Mouse (Mus musculus) bone marrow macrophage, adult 2 months (primary cell): Measurements from ENCODE around the gene Guca1b. TPM values are rescaled to one million over a fixed set of nuclear protein-coding genes. Genes with fewer than 3 reads are reported as not detected.
"Not testable (repeated sequence)": the region's sequence is repeated elsewhere in the genome, so short reads cannot be mapped to it uniquely, and the experiment has no call there.

Experiments
- H3K27ac ChIP-seq: 2 replicates; pipeline ENCODE4 v1.5.1; 2012; ENCODE audit warnings: low read depth, low read length; ENCODE audit not compliant: insufficient read depth
- H3K4me1 ChIP-seq: 2 replicates; pipeline ENCODE4 v1.6.1; 2012; ENCODE audit warnings: low read length; ENCODE audit not compliant: control insufficient read depth, insufficient read depth
- H3K4me3 ChIP-seq: 2 replicates; pipeline ENCODE4 v1.5.1; 2012; ENCODE audit warnings: mild to moderate bottlenecking, low read length, moderate library complexity; ENCODE audit not compliant: insufficient read depth
- CTCF ChIP-seq: IDR thresholded peaks from 2 replicates; pipeline ENCODE4 v1.5.1; 2012; ENCODE audit warnings: low read depth, mild to moderate bottlenecking, low read length, moderate library complexity
- POLR2A ChIP-seq: IDR thresholded peaks from 2 replicates; pipeline ENCODE4 v1.6.1; 2012; ENCODE audit warnings: mild to moderate bottlenecking, low read depth, low read length, borderline replicate concordance
- polyA plus RNA-seq: library from polyadenylated mRNA; stranded (reverse); fragments of >200 nt; gene quantifications from 2 replicates; pipeline ENCODE4 v1.2.4, GENCODE M21; 2012; ENCODE audit not compliant: missing spikeins, insufficient read depth, insufficient read length

The Guca1b gene
- polyA plus RNA-seq, 1 experiment, result 0.99 TPM

DNA sequence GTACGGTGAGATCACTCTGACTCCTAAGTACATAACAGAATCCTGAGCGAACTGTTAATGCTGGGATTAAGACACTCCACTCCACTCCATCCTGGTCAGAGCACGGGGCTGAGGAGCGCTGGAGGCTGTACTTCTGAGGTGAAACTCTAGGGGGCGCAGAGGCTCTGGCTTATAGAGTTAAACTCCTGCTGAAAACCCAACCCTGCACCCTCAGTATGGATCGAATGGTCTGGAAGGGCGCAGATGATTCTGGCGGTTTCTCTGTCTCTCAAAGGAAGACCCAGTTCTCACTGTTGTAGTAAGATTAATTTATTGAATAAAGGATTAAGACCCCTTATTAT is 23.3 kb downstream of the Guca1b start:
- no peaks in the 10 kb centered on the region for H3K4me1 ChIP-seq
- no peak overlapping the region for H3K27ac ChIP-seq
- H3K4me3 ChIP-seq, result no peak overlapping the region
- TF ChIP-seq POLR2A (no peak), CTCF (peak; percentile 49)

DNA sequence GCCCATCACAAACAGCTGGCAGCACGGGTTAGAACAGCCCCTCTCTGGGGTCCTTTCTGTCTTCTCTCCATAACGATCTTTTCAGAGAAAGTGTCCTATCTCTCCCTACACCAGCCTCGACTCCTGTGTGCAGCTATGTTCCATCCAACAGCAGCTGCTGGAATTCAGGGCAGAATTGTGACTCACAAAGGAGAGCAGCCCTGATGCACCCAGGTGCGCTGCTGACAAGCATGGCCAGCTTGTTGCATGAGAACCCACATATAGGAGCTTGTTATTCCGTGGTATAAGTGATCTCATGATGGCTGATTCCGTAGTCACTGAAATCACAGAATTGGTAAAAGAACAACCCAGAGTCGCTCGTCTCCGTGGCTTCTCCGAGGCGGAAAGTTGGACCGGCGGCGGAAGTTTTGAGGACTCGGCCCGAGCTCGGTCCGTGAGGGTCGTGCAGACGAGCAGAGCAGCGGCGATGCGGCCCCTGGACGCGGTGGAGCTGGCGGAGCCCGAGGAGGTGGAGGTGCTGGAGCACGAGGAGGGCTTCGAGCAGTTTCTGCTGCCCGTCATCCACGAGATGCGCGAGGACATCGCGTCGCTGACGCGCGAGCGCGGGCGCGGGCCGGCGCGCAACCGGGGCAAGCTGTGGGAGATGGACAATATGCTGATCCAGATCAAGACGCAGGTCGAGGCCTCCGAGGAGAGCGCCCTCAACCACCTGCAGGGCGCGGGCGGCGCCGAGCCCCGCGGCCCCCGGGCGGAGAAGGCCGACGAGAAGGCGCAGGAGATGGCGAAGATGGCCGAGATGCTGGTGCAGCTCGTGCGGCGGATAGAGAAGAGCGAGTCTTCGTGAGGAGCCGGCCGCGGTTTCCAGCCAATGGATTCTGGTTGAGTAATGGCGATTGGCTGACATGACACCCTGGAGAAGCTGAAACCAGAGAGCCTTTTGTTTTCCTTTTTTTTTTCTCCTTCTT is 25.0 kb downstream of the Guca1b start:
- not testable (repeated sequence) for H3K4me1 ChIP-seq, H3K27ac ChIP-seq
- H3K4me3 ChIP-seq, result peak overlapping the region; percentile 33

DNA sequence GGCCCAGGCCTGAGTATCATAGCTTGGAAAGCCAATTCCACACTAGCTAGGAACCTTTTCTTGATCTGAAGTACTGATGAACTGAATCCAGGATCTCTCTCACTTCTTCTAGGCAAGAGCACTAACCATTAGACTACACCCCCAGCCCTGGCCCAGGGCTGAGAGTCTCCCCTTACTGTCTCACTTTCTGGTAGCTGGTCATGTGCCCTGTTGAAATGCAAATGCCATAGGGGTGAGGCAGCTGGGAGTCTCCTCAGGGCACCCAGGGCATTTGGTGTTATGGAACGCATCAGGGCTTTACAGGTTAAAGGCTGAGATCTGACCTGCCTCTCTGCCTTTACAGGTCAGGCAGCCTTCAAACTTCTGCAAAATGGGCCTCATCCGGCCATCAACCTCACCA is 35.0 kb downstream of the Guca1b start:
- Histone ChIP-seq H3K27ac (no peak overlapping the region), H3K4me1 (no peaks in the 10 kb centered on the region), H3K4me3 (no peak overlapping the region)
- TF ChIP-seq POLR2A (no peak), CTCF (no peak)

DNA sequence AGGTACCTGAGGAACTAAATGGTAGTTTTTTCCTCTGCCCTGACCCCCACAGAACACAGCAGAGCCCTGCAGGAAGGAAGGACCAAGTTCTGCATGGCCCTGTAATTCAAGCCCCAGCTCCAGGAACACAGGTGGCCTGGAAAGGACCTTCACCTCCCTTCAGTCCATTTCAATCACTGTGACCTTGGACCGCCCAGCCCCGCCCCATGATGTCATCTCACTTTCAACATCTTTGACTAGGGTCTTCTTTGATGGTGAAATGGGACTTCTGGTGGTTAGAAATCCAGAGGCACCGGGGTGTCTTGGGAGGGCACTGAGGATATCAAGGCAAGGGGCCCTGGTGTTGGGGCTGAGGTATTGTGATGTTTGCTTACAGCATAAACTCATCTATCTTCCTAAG is 36.4 kb downstream of the Guca1b start:
- Histone ChIP-seq H3K27ac (no peak overlapping the region), H3K4me3 (no peak overlapping the region), H3K4me1 (no peaks in the 10 kb centered on the region)
- TF ChIP-seq POLR2A (no peak), CTCF (no peak)

DNA sequence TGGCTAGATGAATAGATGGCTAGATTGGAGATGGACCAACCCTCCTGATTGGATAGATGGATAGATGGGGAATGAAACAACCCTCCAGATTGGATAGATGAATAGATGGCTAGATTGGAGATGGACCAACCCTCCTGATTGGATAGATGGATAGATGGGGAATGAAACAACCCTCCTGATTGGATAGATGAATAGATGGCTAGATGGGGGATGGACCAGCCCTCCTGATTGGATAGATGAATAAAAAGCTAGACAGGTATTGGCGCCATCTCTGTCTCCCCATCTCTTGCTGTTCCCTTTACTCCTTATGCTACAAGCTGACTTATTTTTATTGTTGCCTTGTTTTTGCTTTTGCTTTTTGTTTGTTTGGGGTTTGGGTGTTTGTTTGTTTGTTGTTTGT is 37.4 kb downstream of the Guca1b start:
- H3K27ac ChIP-seq, H3K4me1 ChIP-seq, H3K4me3 ChIP-seq: not testable (repeated sequence)

DNA sequence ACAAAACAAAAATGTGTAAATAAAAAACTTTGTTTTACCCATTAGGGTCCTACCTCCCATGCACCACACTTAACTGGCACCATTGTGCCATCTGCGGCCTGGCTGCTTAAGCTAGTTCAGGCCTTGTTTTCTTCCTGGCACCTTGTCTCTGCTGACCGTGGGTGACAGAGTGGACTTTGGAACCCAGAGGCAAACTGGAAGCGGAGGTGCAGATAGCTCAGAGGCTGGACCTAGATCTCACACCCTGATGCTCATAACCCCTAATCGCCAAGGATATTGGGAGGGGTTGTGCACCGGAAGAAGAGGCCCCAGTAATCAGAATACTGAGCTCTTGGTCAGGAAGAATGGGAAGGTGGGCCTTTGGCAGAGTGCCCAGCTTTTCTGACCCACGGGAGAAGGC is 39.0 kb downstream of the Guca1b start:
- TF ChIP-seq POLR2A (no peak), CTCF (no peak)
- no peak overlapping the region for H3K4me3 ChIP-seq
- no peaks in the 10 kb centered on the region for H3K4me1 ChIP-seq
- no peak overlapping the region for H3K27ac ChIP-seq

DNA sequence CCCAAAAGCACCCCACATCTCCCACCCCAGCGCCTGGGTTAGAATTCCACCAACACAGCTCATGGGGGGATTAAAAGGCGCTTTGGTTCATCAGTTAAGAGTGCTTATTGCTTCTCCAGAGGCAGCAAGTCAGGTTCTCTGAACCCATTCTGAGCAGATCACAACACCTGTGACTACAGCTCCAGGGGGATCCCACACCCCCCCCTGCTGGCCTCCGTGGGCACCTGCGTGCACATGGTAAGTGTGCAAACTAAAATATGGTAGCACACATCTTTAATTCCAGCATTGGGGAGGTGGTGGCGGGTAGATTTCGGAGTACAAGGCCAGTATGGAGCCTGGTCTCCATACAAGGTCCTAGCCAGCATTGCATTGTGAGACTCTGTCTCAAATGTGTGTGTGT is 42.1 kb downstream of the Guca1b start:
- 0 out of 2 replicates have a peak, but pooled peaks have one; percentile 11 for TF ChIP-seq CTCF
- no peak for TF ChIP-seq POLR2A
- Histone ChIP-seq H3K4me1 (no peaks in the 10 kb centered on the region), H3K4me3 (no peak overlapping the region), H3K27ac (no peak overlapping the region)

DNA sequence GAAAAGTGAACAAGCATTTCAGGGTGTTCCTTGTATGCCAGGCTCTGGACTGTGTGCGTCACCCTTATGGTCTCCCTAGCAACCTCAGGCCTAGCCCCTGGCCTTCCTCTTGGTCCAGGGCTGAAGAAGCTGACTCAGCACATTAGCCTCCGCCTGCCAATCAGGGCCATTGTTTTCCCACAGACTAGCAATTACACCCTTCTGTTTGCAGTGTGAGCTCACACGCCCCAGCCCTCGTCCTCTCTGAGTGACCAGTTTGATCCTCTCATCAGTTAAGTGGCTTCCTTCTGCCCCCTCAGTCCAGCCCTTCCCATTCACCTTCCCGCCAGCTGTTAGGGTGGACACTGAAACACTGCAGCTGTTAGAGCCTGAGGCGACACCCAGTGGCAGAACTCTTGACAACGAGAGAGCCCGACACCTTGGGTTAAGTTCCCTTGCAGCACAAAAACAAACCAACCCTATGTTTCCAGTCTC is 43.7 kb downstream of the Guca1b start:
- H3K4me1 ChIP-seq, result no peaks in the 10 kb centered on the region
- H3K4me3 ChIP-seq, result no peak overlapping the region
- TF ChIP-seq POLR2A (no peak), CTCF (peak; percentile 55; the same call in 1 of the 2 replicates)
- no peak overlapping the region for H3K27ac ChIP-seq

DNA sequence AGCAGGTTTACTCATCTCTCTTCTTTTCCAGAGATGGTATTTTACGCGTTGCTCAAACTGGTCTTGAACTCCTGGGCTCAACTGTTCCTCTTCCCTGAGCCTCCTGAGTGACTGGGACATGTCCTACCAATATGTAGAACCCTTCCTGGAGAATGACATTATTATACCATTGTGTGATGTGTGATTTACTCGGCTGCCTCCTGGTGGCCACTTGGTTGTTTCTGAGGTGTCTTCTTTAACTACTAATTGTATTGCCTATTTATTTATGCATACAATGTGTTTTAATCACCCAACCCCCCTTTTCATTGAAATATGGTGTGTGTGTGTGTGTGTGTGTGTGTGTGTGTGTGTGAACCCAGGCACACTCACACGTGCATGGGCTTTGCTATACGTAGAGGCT is 45.6 kb downstream of the Guca1b start:
- Histone ChIP-seq H3K4me1 (no peaks in the 10 kb centered on the region), H3K27ac (no peak overlapping the region), H3K4me3 (no peak overlapping the region)
- TF ChIP-seq CTCF (no peak), POLR2A (no peak)

DNA sequence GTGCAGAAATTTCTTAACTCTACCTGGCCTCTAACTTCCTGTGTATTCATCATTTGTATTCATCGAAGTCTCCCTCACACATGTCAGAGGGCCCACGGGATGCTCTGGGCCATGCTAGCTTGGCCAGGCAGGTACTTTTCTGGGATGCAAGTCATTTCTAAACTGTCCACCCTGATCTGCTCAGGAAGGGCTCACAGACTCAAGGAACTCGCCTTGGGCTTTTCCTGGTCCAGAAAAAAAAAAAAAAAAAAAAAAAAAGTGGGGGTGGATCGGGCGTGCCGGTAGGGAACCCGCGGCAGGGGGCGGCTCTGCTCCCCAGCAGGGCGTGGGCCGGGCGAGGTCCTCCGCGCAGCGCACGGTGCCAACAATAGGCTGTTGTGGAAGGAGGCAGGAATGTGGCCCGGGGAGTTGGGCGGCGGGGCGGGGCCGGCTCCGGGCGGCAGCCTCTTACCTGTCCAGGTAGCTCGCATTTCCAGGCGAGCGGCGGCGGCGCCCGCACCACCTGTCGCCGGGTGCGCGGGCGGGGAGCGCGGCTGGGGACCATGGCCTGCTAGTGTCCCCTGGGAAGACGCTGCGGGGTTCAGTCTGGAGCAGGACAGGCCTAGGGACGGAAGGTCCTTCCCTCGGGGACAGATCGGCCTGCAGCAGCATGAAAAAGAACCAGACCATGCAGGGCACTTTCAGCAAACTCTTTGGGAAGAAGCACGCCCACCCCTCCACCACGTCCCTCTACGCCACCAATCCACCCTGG is 51.1 kb downstream of the Guca1b start, which contains the start of gene AI661453:
TSS of gene AI661453 (plus strand) at position 460 of the 751 bp plus-strand sequence.
- Histone ChIP-seq H3K4me1 (peaks cover 20% of the 10 kb centered on the region), H3K27ac (no peak within 1 kb of the TSS), H3K4me3 (peak within 1 kb of the TSS; percentile 53)
- no peak for TF ChIP-seq CTCF
- TF ChIP-seq POLR2A, result no peak
